Mouse (Mus musculus) gastrocnemius, adult 2 months (tissue): ENCODE results near the gene Pld3. TPM values are rescaled to one million over a fixed set of nuclear protein-coding genes. Genes with fewer than 3 reads are reported as not detected.

Experiments
- DNase-seq: peaks from one replicate; pipeline ENCODE4 v3.0.0; 2022
- H3K27ac ChIP-seq: fragments of 200-600 bp; 2 replicates; pipeline ENCODE4 v1.8.1; 2022; ENCODE audit warnings: mild to moderate bottlenecking
- H3K4me3 ChIP-seq: fragments of 200-600 bp; 2 replicates; pipeline ENCODE4 v1.8.1; 2022; ENCODE audit warnings: mild to moderate bottlenecking, moderate library complexity
- CTCF ChIP-seq: fragments of 200-600 bp; IDR thresholded peaks from 2 replicates; pipeline ENCODE4 v1.8.1; 2022; ENCODE audit warnings: antibody characterized with exemption, mild to moderate bottlenecking, moderate library complexity
- intact Hi-C: fragments of 180-260 bp; cut with DNase I; formaldehyde crosslinking; loops from one replicate; pipeline ENCODE4 v1.15.1; 2025
- total RNA-seq, 2 experiments: library from RNA; stranded (reverse); gene quantifications; 2 replicates each; pipeline ENCODE4 v1.2.3; 2021

Gene Pld3
- total RNA-seq, 2 experiments from 2014 or later, result 14.5 to 17.2 TPM

GRCm38 (mm10) chr7:27552070-27552469 is 948 bp downstream of the Pld3 start:
- Histone ChIP-seq H3K4me3 (peak overlapping the region; percentile 90), H3K27ac (peak overlapping the region; percentile 87; the same call in 1 of the 2 replicates)
- no peak for TF ChIP-seq CTCF
- intact Hi-C loops, result no loop called here
- no peak for DNase-seq

GRCm38 (mm10) chr7:27549597-27549996 is 3.4 kb downstream of the Pld3 start:
- Histone ChIP-seq H3K27ac (no peak overlapping the region), H3K4me3 (no peak overlapping the region)
- intact Hi-C loops, result no loop called here
- DNase-seq, result no peak
- no peak for TF ChIP-seq CTCF

GRCm38 (mm10) chr7:27544675-27545370 is 8.2 kb downstream of the Pld3 start:
- no peak overlapping the region for H3K4me3 ChIP-seq
- no peak for DNase-seq
- intact Hi-C loops, result no loop called here
- H3K27ac ChIP-seq, result no peak overlapping the region
- no peak for TF ChIP-seq CTCF

GRCm38 (mm10) chr7:27543851-27544250 is 9.2 kb downstream of the Pld3 start:
- DNase-seq, result no peak
- no peak for TF ChIP-seq CTCF
- Histone ChIP-seq H3K4me3 (no peak overlapping the region), H3K27ac (no peak overlapping the region; the same call in 1 of the 2 replicates)
- intact Hi-C loops, result no loop called here

- no peak for TF ChIP-seq CTCF
- Histone ChIP-seq H3K4me3 (peak overlapping the region; percentile 78), H3K27ac (peak overlapping the region; percentile 84)
- no peak for DNase-seq
- intact Hi-C loops, result no loop called here
These were observed 10.0 kb downstream of the Pld3 start for GRCm38 (mm10) chr7:27543065-27543464.

- intact Hi-C loops, result no loop called here
- Histone ChIP-seq H3K27ac (peak overlapping the region; percentile 84), H3K4me3 (peak overlapping the region; percentile 78)
- DNase-seq, result peak; percentile 82
- TF ChIP-seq CTCF, result no peak
These were observed 10.5 kb downstream of the Pld3 start for GRCm38 (mm10) chr7:27542392-27543033.

GRCm38 (mm10) chr7:27541922-27542321 is 11.1 kb downstream of the Pld3 start:
- H3K4me3 ChIP-seq, result peak overlapping the region; percentile 78
- H3K27ac ChIP-seq, result peak overlapping the region; percentile 84
- no peak for TF ChIP-seq CTCF
- intact Hi-C loops, result no loop called here
- DNase-seq, result no peak

GRCm38 (mm10) chr7:27541431-27541830 is 11.6 kb downstream of the Pld3 start:
- intact Hi-C loops, result no loop called here
- no peak for TF ChIP-seq CTCF
- DNase-seq, result no peak
- Histone ChIP-seq H3K27ac (no peak overlapping the region), H3K4me3 (no peak overlapping the region)

- intact Hi-C loops, result no loop called here
- no peak overlapping the region for H3K4me3 ChIP-seq
These were observed 12.1 kb downstream of the Pld3 start for GRCm38 (mm10) chr7:27540935-27541334.

GRCm38 (mm10) chr7:27540521-27540920 is 12.5 kb downstream of the Pld3 start:
- no peak overlapping the region for H3K27ac ChIP-seq
- DNase-seq, result no peak
- intact Hi-C loops, result no loop called here
- no peak for TF ChIP-seq CTCF
- H3K4me3 ChIP-seq, result no peak overlapping the region

More at GRCm38 (mm10) chr7:27540935-27541334, 12.1 kb downstream of the Pld3 start:
- H3K27ac ChIP-seq, result no peak overlapping the region
- no peak for DNase-seq
- TF ChIP-seq CTCF, result no peak

GRCm38 (mm10) chr7:27538797-27539196 is 14.2 kb downstream of the Pld3 start:
- H3K4me3 ChIP-seq, result no peak overlapping the region
- TF ChIP-seq CTCF, result no peak
- intact Hi-C loops, result no loop called here
- DNase-seq, result no peak
- no peak overlapping the region for H3K27ac ChIP-seq

GRCm38 (mm10) chr7:27537998-27538397 is 15.0 kb downstream of the Pld3 start:
- H3K4me3 ChIP-seq, result no peak overlapping the region
- intact Hi-C loops, result no loop called here
- H3K27ac ChIP-seq, result no peak overlapping the region
- no peak for TF ChIP-seq CTCF
- no peak for DNase-seq

GRCm38 (mm10) chr7:27536618-27537017 is 16.4 kb downstream of the Pld3 start:
- intact Hi-C loops, result no loop called here
- no peak for TF ChIP-seq CTCF
- Histone ChIP-seq H3K4me3 (no peak overlapping the region), H3K27ac (no peak overlapping the region)
- no peak for DNase-seq

- no peak for DNase-seq
- intact Hi-C loops, result no loop called here
- H3K4me3 ChIP-seq, result no peak overlapping the region
- no peak for TF ChIP-seq CTCF
- no peak overlapping the region for H3K27ac ChIP-seq
These were observed 17.6 kb downstream of the Pld3 start for GRCm38 (mm10) chr7:27535386-27535785.
